Mouse (Mus musculus): ENCODE results near the gene Orc5. TPM values are rescaled to one million over a fixed set of nuclear protein-coding genes. Genes with fewer than 3 reads are reported as not detected.
A peak's percentile ranks its signal among the peaks of the same experiment; 100 is the strongest.

The Orc5 gene
- polyA plus RNA-seq (2012; rRNA removed): 2.0 and 2.1 TPM in 2 replicates

DNA sequence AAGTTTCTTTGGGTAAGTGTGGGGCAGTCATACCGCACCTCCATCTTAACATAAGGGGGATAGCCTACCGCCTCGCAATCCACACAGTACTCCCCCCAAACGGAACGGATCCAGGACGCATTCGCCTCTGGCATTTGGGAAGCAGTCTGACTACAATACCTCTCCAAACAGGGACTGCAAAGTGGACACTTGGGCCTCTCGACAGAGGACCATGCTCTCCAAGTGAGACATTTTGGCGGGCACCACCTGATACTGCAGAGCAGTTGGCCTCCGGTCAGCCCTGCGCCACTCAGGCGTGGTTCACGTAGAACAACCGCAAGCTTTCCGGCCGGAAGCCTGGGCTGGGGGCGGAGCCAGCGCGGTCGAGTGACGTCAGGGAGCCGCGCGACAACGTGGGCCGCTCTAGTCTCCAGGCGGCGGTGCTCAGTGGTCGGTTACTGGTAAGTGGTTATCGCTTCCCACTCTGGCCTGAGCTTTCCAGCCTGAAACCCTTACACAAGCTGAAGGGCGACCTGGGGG lies at the start of gene Orc5:
TSS of gene Orc5 (minus strand) at position 397 of the 519 bp plus-strand sequence.
- Histone ChIP-seq H3K36me3 (ENCODE audit: control insufficient read depth, insufficient read depth, low read length) (peaks cover 8% of the 10 kb centered on the region), H3K4me3 (ENCODE audit: extremely low read depth, insufficient read depth, insufficient read length) (peak within 1 kb of the TSS; percentile 93), H3K4me1 (ENCODE audit: control insufficient read depth, insufficient read depth, insufficient read length) (no peaks in the 10 kb centered on the region), H3K27me3 (ENCODE audit: control insufficient read depth, insufficient read depth, low read length) (no peaks in the 10 kb centered on the region), H3K27ac (ENCODE audit: insufficient read depth, low read length) (peak within 1 kb of the TSS; percentile 82)
- 2% methylated on average over 31 of the region's 31 CpGs for WGBS
- peak; percentile 90 for TF ChIP-seq POLR2A (IDR thresholded peaks at IDR 0.05; ENCODE audit: low read depth, low read length)
- TF ChIP-seq CTCF (IDR thresholded peaks at IDR 0.05; ENCODE audit: extremely low read depth, insufficient read depth, insufficient read length, insufficient replicate concordance): no peak
- peak; percentile 77 to 90 for DNase-seq (ENCODE audit: low read depth in 1 of 2, low spot score in 2 of 2)

- H3K36me3 ChIP-seq (ENCODE audit: control insufficient read depth, insufficient read depth, low read length): no peaks in the 10 kb centered on the region
- H3K27me3 ChIP-seq (ENCODE audit: control insufficient read depth, insufficient read depth, low read length): no peaks in the 10 kb centered on the region
- WGBS: 94% methylated on average over 4 of the region's 4 CpGs
- DNase-seq (ENCODE audit: low read depth in 1 of 2, low spot score in 2 of 2): no peak
- H3K4me3 ChIP-seq (ENCODE audit: extremely low read depth, insufficient read depth, insufficient read length): no peak overlapping the region
- TF ChIP-seq POLR2A (IDR thresholded peaks at IDR 0.05; ENCODE audit: low read depth, low read length) (no peak), CTCF (IDR thresholded peaks at IDR 0.05; ENCODE audit: extremely low read depth, insufficient read depth, insufficient read length, insufficient replicate concordance) (no peak)
- H3K4me1 ChIP-seq (ENCODE audit: control insufficient read depth, insufficient read depth, insufficient read length): no peaks in the 10 kb centered on the region
- H3K27ac ChIP-seq (ENCODE audit: insufficient read depth, low read length): no peak overlapping the region
Measured at GRCm38 (mm10) chr5:22596981-22597380, 46.8 kb upstream of the Orc5 start.

DNA sequence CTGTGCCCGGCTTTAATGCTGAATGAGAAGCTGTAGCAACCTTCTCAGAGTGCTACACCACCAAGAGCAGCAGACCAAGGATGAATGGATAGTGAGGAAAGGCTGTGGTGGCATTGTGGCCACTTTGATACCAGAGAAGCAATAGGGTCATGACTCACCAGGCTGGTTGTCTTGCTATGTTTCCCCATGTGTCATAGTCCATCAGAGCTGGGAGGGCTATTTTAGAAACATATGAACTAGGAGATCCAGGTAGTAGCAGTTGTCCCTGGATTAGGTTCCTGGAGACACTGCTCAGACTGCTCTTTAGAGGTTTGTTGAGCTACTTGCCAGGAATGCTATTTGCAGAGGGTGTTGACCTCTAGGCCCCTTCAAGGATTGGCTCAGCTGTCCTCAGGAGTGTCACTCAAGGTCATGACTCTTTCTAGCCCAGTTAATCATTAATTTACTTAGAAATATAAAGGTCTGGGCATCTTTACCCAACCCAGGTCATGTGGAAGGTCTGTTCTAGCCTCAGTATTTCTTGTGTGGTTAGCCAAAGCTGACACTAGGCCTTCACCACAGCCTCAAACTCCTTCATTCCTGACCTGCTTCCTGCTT lies 39.2 kb upstream of the Orc5 start:
- H3K4me1 ChIP-seq (ENCODE audit: control insufficient read depth, insufficient read depth, insufficient read length): no peaks in the 10 kb centered on the region
- no peak overlapping the region for H3K4me3 ChIP-seq (ENCODE audit: extremely low read depth, insufficient read depth, insufficient read length)
- WGBS: 88% methylated on average over 1 of the region's 1 CpGs
- no peak for DNase-seq (ENCODE audit: low read depth in 1 of 2, low spot score in 2 of 2)
- no peak overlapping the region for H3K27ac ChIP-seq (ENCODE audit: insufficient read depth, low read length)
- H3K36me3 ChIP-seq (ENCODE audit: control insufficient read depth, insufficient read depth, low read length): no peaks in the 10 kb centered on the region
- no peaks in the 10 kb centered on the region for H3K27me3 ChIP-seq (ENCODE audit: control insufficient read depth, insufficient read depth, low read length)
- no peak for TF ChIP-seq CTCF (IDR thresholded peaks at IDR 0.05; ENCODE audit: extremely low read depth, insufficient read depth, insufficient read length, insufficient replicate concordance)
- no peak for TF ChIP-seq POLR2A (IDR thresholded peaks at IDR 0.05; ENCODE audit: low read depth, low read length)

- no peak overlapping the region for H3K4me3 ChIP-seq (ENCODE audit: extremely low read depth, insufficient read depth, insufficient read length)
- TF ChIP-seq CTCF (IDR thresholded peaks at IDR 0.05; ENCODE audit: extremely low read depth, insufficient read depth, insufficient read length, insufficient replicate concordance) (no peak), POLR2A (IDR thresholded peaks at IDR 0.05; ENCODE audit: low read depth, low read length) (no peak)
- H3K36me3 ChIP-seq (ENCODE audit: control insufficient read depth, insufficient read depth, low read length): no peaks in the 10 kb centered on the region
- DNase-seq (ENCODE audit: low read depth in 1 of 2, low spot score in 2 of 2): no peak
- no peaks in the 10 kb centered on the region for H3K4me1 ChIP-seq (ENCODE audit: control insufficient read depth, insufficient read depth, insufficient read length)
- H3K27me3 ChIP-seq (ENCODE audit: control insufficient read depth, insufficient read depth, low read length): no peaks in the 10 kb centered on the region
- H3K27ac ChIP-seq (ENCODE audit: insufficient read depth, low read length): no peak overlapping the region
- 51% methylated on average over 1 of the region's 1 CpGs for WGBS
Measured at GRCm38 (mm10) chr5:22587492-22587891, 37.3 kb upstream of the Orc5 start.

GRCm38 (mm10) chr5:22584556-22584955 lies 34.3 kb upstream of the Orc5 start:
- H3K27ac ChIP-seq (ENCODE audit: insufficient read depth, low read length): no peak overlapping the region
- no peak for TF ChIP-seq POLR2A (IDR thresholded peaks at IDR 0.05; ENCODE audit: low read depth, low read length)
- TF ChIP-seq CTCF (IDR thresholded peaks at IDR 0.05; ENCODE audit: extremely low read depth, insufficient read depth, insufficient read length, insufficient replicate concordance): no peak
- no peaks in the 10 kb centered on the region for H3K4me1 ChIP-seq (ENCODE audit: control insufficient read depth, insufficient read depth, insufficient read length)
- H3K36me3 ChIP-seq (ENCODE audit: control insufficient read depth, insufficient read depth, low read length): no peaks in the 10 kb centered on the region
- no peak overlapping the region for H3K4me3 ChIP-seq (ENCODE audit: extremely low read depth, insufficient read depth, insufficient read length)
- H3K27me3 ChIP-seq (ENCODE audit: control insufficient read depth, insufficient read depth, low read length): no peaks in the 10 kb centered on the region
- no peak for DNase-seq (ENCODE audit: low read depth in 1 of 2, low spot score in 2 of 2)
- WGBS: 82% methylated on average over 2 of the region's 2 CpGs

DNA sequence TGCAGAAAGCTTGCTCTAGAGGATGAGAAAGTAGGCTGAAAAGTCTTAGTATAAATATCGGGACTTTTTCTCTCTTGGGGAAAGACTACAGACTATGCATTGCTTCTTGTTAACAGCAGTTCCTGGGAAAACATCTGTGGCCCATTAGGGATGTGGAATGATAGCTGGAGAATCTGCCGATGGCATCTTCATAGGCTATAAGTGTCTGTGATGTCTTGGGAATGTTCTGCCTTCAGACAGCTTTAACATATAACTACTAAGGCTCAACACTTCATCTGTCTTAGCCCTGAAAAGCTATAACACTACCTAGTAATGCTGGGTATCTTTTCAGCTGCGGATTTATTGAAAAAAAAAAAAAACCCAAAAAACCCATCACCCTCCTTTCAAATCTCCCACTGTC lies 27.8 kb upstream of the Orc5 start:
- Histone ChIP-seq H3K27me3 (ENCODE audit: control insufficient read depth, insufficient read depth, low read length) (no peaks in the 10 kb centered on the region), H3K4me3 (ENCODE audit: extremely low read depth, insufficient read depth, insufficient read length) (no peak overlapping the region), H3K36me3 (ENCODE audit: control insufficient read depth, insufficient read depth, low read length) (no peaks in the 10 kb centered on the region), H3K27ac (ENCODE audit: insufficient read depth, low read length) (no peak overlapping the region), H3K4me1 (ENCODE audit: control insufficient read depth, insufficient read depth, insufficient read length) (no peaks in the 10 kb centered on the region)
- DNase-seq (ENCODE audit: low read depth in 1 of 2, low spot score in 2 of 2): no peak
- no peak for TF ChIP-seq POLR2A (IDR thresholded peaks at IDR 0.05; ENCODE audit: low read depth, low read length)
- no peak for TF ChIP-seq CTCF (IDR thresholded peaks at IDR 0.05; ENCODE audit: extremely low read depth, insufficient read depth, insufficient read length, insufficient replicate concordance)
- 89% methylated on average over 3 of the region's 3 CpGs for WGBS

DNA sequence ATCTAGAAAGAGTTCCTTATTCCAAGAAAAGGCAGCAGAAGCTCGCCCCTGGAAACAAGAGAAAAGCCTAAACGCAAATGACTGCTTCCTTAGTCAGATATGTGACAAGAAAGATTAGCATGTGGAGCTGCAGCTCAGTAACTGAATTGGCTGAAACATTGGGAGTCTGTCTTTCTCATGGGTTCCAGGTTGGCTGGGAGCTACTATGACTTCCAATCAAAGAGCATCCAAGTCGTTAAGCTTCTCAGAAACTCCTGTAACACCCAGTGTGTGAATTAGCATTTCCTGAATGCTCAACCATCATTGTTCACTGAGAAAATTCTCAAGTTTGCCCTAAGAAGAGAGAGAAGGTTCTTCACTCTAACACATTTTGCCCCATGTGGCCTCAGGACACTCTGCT lies 24.5 kb upstream of the Orc5 start:
- 66% methylated on average over 3 of the region's 3 CpGs for WGBS

More for the DNA sequence above, 24.5 kb upstream of the Orc5 start:
- no peak overlapping the region for H3K4me3 ChIP-seq (ENCODE audit: extremely low read depth, insufficient read depth, insufficient read length)
- H3K27ac ChIP-seq (ENCODE audit: insufficient read depth, low read length): no peak overlapping the region
- no peak for DNase-seq (ENCODE audit: low read depth in 1 of 2, low spot score in 2 of 2)
- no peaks in the 10 kb centered on the region for H3K4me1 ChIP-seq (ENCODE audit: control insufficient read depth, insufficient read depth, insufficient read length)
- H3K36me3 ChIP-seq (ENCODE audit: control insufficient read depth, insufficient read depth, low read length): no peaks in the 10 kb centered on the region
- no peak for TF ChIP-seq POLR2A (IDR thresholded peaks at IDR 0.05; ENCODE audit: low read depth, low read length)
- TF ChIP-seq CTCF (IDR thresholded peaks at IDR 0.05; ENCODE audit: extremely low read depth, insufficient read depth, insufficient read length, insufficient replicate concordance): no peak
- H3K27me3 ChIP-seq (ENCODE audit: control insufficient read depth, insufficient read depth, low read length): no peaks in the 10 kb centered on the region

All from spleen, adult 2 months (tissue).